Mouse (Mus musculus) stomach, embryonic 14.5 days (tissue): ENCODE results near the gene Dapk2. TPM values are rescaled to one million over a fixed set of nuclear protein-coding genes. Genes with fewer than 3 reads are reported as not detected.

Experiments
- ATAC-seq: fragments of 200-750 bp; cut with Nextera tagmentation; 2 replicates; pipeline ENCODE4 v1.8.0; 2017; ENCODE audit warnings: low read depth, moderate TSS enrichment; ENCODE audit not compliant: insufficient number of reproducible peaks, insufficient read depth, low FRiP score
- H3K27ac ChIP-seq: fragments of 300-500 bp; sonication (generic); 2 replicates; pipeline ENCODE4 v1.5.1; 2014; ENCODE audit warnings: mild to moderate bottlenecking, low read length, moderate library complexity, mixed read lengths
- H3K27me3 ChIP-seq: fragments of 300-500 bp; sonication (generic); 2 replicates; pipeline ENCODE4 v1.6.1; 2014; ENCODE audit warnings: low read length, control low read depth, mixed read lengths; ENCODE audit not compliant: control insufficient read depth, insufficient read depth
- H3K36me3 ChIP-seq: fragments of 300-500 bp; sonication (generic); 2 replicates; pipeline ENCODE4 v1.6.1; 2014; ENCODE audit warnings: mild to moderate bottlenecking, control low read depth, low read length, moderate library complexity, mixed read lengths; ENCODE audit not compliant: control insufficient read depth, insufficient read depth
- H3K4me1 ChIP-seq: fragments of 300-500 bp; sonication (generic); 2 replicates; pipeline ENCODE4 v1.6.1; 2014; ENCODE audit warnings: low read length, control low read depth, mixed read lengths; ENCODE audit not compliant: control insufficient read depth, insufficient read depth
- H3K4me2 ChIP-seq: fragments of 300-500 bp; sonication (generic); replicated peaks from 2 replicates; pipeline ENCODE4 v1.6.1; 2014; ENCODE audit warnings: low read depth, low read length, control low read depth
- H3K4me3 ChIP-seq: fragments of 300-500 bp; sonication (generic); 2 replicates; pipeline ENCODE4 v1.5.1; 2014; ENCODE audit warnings: low read depth, low read length, control low read depth
- H3K9ac ChIP-seq: fragments of 300-500 bp; sonication (generic); replicated peaks from 2 replicates; pipeline ENCODE4 v1.6.1; 2014; ENCODE audit warnings: low read depth, mild to moderate bottlenecking, control low read depth, low read length, moderate library complexity, mixed read lengths
- H3K9me3 ChIP-seq: fragments of 300-500 bp; sonication (generic); 2 replicates; pipeline ENCODE4 v1.6.1; 2016; ENCODE audit warnings: low read depth, low read length, control low read depth; ENCODE audit not compliant: control insufficient read depth
- WGBS: fragments of 180-500 bp; shearing (Covaris S2); extraction: QIAGEN DNeasy Blood & Tissue Kit; methylation state at CpG from one replicate; pipeline ENCODE4 v1.1.7; 2014; 5-methylcytosine and 5-hydroxymethylcytosine counted together
- polyA plus RNA-seq: library from polyadenylated mRNA; unstranded; fragments of >200 nt; fragmentation: Nextera tagmentation; extraction: Ambion mirVana; gene quantifications from 2 replicates; pipeline ENCODE4 v1.2.1, GENCODE M21; 2014

Gene Dapk2
- polyA plus RNA-seq, 1 experiment from 2014 or later = 7.1 TPM

DNA sequence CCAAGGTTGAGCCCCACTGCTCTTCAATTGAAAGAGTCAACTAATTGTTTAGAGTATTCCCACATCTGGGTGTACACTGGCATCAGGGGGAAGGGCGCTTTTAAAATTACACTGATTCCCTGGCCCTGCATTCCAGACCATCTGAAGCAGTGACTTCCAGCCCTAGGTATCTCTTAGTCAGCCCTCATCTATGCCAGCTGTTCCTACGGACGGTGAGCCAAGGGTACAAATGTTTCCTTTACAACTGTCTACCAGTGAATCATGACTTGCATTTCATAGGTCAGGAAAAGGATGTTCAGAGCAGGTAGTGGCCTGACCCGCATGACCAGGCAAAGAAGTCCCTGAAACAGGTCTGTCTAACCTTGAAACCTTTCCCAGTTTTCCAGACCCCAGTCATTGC lies 59.9 kb downstream of the Dapk2 start:
- no peak for ATAC-seq
- no peaks in the 10 kb centered on the region for H3K27me3 ChIP-seq
- no peak overlapping the region for H3K4me3 ChIP-seq
- H3K36me3 ChIP-seq = no peaks in the 10 kb centered on the region
- H3K9ac ChIP-seq = no peak overlapping the region
- peaks cover 9% of the 10 kb centered on the region; the same call in 1 of the 2 replicates for H3K4me1 ChIP-seq
- WGBS = 55% methylated on average over 4 of the region's 4 CpGs
- H3K27ac ChIP-seq = no peak overlapping the region
- H3K4me2 ChIP-seq = no peak overlapping the region
- no peaks in the 10 kb centered on the region for H3K9me3 ChIP-seq

DNA sequence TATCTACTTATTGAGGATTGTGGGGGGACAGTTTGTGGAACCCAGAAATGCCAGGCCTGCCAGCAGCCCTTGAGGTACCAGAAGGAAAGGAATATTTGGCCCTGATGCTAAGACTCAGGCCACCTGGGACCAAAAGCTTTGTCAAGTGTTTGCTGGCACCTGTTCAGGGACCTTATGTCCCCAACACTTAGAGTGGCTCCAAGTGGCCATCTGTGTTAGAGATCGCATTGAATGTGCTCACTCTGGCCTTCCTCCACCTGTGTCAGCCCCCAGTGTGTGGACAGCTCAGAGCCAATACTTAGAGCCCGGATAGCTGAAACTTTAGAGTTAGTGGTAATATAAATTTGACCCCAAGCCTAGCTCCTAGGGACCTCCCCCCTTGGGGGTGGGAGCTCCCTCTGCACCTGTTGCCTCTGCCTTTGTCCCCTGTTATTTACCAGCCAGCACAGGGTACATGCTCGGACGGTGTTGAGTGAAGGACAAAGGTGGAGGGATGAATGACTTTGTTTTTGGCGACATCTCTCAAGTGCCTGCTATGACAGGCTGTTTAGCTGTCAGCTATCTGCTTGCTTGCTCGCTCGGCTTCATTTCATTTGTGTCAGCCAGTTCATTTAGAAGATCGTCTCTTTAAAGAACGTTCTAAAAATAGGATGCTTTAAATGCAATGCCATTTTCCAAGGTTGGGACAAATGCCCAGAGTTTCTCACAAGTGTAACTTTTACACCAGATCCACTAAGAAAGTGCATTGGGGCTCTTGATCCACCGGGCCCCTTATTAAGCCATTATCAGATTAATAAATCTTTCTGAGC lies 61.1 kb downstream of the Dapk2 start:
- H3K27ac ChIP-seq = no peak overlapping the region
- no peak overlapping the region for H3K4me3 ChIP-seq
- 0 out of 2 replicates have a peak, but pooled peaks cover 3% of the 10 kb centered on the region for H3K4me1 ChIP-seq
- 68% methylated on average over 10 of the region's 10 CpGs for WGBS
- ATAC-seq = no peak
- no peak overlapping the region for H3K9ac ChIP-seq
- H3K4me2 ChIP-seq = no peak overlapping the region
- H3K9me3 ChIP-seq = no peaks in the 10 kb centered on the region
- H3K27me3 ChIP-seq = no peaks in the 10 kb centered on the region
- H3K36me3 ChIP-seq = no peaks in the 10 kb centered on the region

DNA sequence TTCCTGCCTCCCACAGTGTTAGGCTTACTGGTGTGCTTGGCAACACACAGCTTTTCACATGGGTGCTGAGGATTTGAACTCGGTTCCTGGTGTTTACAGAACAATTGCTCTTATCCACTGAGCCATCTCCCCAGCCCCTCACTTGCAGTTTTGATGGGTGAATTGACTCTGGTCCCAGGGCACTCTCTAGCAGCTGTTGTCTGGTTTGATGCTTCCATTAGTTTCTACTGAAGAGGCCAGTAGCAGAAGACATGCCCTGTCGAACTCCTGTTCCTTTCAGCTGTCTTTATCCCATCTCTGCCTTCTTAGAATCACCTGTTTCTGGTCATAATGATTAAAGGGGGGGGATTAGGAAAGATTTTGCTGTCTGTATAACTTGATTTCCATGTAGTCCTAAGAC lies 65.8 kb downstream of the Dapk2 start:
- Histone ChIP-seq H3K27ac (no peak overlapping the region), H3K4me1 (no peaks in the 10 kb centered on the region), H3K27me3 (no peaks in the 10 kb centered on the region), H3K36me3 (no peaks in the 10 kb centered on the region), H3K4me3 (no peak overlapping the region), H3K4me2 (no peak overlapping the region), H3K9me3 (no peaks in the 10 kb centered on the region), H3K9ac (no peak overlapping the region)
- 77% methylated on average over 2 of the region's 2 CpGs for WGBS
- ATAC-seq = no peak

DNA sequence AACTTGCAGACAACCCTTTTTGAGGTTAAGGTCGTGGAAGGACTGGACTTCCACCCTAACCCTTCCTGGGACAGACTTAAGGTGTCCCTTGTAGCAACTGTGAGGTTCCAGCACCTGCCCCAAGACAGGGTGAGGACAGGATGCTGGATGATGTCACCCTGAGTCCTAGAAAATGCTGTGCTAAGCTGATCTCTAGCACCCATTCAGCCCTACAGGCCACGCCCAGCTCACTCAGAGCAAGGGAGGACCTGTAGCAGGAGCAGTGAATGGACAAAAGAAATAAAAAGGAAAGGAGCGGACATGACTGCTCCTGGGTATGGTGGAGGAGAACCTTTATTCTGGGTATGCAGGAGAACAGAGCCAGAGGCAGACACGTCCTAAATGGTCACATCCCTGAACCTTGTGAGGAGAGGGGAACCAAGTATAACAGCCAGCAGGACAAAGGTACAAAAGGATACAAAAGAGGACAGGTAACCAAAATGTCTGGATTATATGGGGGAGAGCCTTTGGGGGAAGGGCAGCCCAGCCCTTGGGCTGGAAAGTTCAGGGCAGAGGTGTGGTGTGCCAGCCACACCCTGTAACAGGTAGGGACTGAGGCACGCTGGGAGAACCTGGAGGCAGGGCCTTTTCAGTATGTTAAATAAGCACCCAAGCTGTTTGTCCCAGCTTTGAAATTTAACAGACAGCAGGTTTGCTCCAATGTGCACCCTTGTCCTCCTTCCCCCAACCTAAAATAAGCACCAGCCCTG lies 67.9 kb downstream of the Dapk2 start:
- H3K27ac ChIP-seq = no peak overlapping the region
- H3K4me3 ChIP-seq = no peak overlapping the region
- ATAC-seq = peak; percentile 23; the same call in 1 of the 2 replicates
- no peak overlapping the region for H3K9ac ChIP-seq
- no peaks in the 10 kb centered on the region for H3K27me3 ChIP-seq
- WGBS = 66% methylated on average over 5 of the region's 5 CpGs
- H3K36me3 ChIP-seq = no peaks in the 10 kb centered on the region
- H3K4me1 ChIP-seq = no peaks in the 10 kb centered on the region
- H3K4me2 ChIP-seq = no peak overlapping the region
- no peaks in the 10 kb centered on the region for H3K9me3 ChIP-seq

DNA sequence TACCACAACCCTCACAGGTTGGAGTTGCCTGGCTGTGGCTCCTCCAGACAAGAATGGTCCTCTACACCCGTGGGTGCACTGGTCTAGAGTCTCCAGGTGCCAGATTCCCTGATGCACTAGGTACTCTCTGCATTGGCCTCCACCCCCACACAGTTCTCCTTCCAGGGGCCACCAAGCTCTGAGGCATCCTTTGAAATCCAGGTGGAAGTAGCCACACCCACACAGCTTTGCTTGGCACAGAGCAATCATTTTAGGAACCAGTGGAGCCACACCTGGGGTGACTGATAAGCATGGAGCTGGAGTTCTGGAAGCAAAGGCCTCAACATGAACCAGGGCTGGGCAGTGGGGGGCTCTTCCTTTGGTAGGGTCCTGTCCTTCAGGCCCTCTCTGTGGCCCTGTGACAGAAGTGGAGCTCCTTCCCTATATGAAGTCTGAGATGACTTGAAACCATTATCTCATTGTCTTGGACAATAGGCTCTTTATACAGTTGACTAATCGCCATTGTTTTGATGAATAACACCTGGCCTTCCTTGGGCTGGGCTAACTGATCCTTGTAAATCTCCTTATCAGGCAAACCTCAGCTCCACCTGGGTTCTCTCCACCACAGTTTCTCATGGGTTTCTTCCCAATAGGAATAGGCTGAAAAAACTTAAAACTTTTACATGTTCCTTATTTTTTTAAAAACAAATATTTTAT lies 70.6 kb downstream of the Dapk2 start:
- 65% methylated on average over 2 of the region's 2 CpGs for WGBS
- Histone ChIP-seq H3K27me3 (no peaks in the 10 kb centered on the region), H3K27ac (no peak overlapping the region), H3K9me3 (no peaks in the 10 kb centered on the region), H3K9ac (no peak overlapping the region), H3K4me1 (no peaks in the 10 kb centered on the region), H3K4me2 (no peak overlapping the region), H3K36me3 (no peaks in the 10 kb centered on the region), H3K4me3 (no peak overlapping the region)
- ATAC-seq = no peak

GRCm38 (mm10) chr9:66231820-66232479 lies 73.9 kb downstream of the Dapk2 start:
- H3K4me3 ChIP-seq = no peak overlapping the region
- WGBS = 74% methylated on average over 7 of the region's 7 CpGs
- ATAC-seq = no peak
- no peak overlapping the region for H3K4me2 ChIP-seq
- no peaks in the 10 kb centered on the region for H3K36me3 ChIP-seq
- peaks cover 4% of the 10 kb centered on the region; the same call in 1 of the 2 replicates for H3K9me3 ChIP-seq
- H3K27ac ChIP-seq = no peak overlapping the region
- no peaks in the 10 kb centered on the region for H3K27me3 ChIP-seq
- H3K4me1 ChIP-seq = no peaks in the 10 kb centered on the region
- H3K9ac ChIP-seq = no peak overlapping the region

DNA sequence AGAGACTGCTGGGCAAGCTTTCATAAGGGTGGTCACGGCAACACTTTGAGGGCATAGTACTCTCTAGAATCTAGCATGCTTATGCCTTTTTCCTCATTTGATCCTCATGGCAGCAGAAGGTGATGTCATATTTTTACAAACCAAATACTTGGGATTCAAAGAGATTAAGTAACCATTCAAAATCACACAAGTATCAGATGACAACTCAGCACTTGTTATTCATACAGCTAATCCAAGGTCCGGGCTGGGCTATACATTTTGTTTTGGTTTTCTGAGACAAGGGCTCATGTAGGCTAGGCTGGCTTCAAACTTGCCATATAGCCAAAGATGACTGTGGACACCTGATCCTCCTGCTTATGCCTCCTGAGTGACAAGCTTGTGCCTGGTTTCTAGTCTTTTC lies 78.6 kb downstream of the Dapk2 start:
- Histone ChIP-seq H3K4me1 (no peaks in the 10 kb centered on the region), H3K9ac (no peak overlapping the region), H3K27me3 (no peaks in the 10 kb centered on the region), H3K27ac (no peak overlapping the region), H3K4me3 (no peak overlapping the region), H3K4me2 (no peak overlapping the region), H3K9me3 (peaks cover 4% of the 10 kb centered on the region; the same call in 1 of the 2 replicates), H3K36me3 (no peaks in the 10 kb centered on the region)
- no peak for ATAC-seq
- WGBS = 31% methylated on average over 2 of the region's 2 CpGs

DNA sequence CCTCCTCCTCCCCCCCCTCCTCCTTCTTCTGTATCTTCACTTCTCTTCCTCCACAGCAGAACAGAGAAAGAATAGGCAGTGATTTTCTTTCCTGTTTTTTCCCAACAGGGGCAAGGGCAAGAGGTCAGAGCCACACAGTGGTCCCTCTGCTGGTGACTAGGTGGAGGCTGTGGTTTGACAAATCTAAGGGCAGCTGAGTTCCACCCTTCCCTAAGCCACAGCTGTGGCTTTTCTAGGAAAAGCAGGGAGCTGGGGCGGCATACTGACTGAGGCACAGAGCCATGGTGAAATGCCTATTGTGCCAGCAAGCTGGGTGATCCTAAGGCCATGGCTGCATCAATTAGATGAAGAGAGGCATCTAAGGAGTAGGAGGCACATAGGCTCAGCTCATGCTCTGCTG lies 79.7 kb downstream of the Dapk2 start:
- H3K27me3 ChIP-seq = no peaks in the 10 kb centered on the region
- no peak overlapping the region for H3K4me3 ChIP-seq
- no peak overlapping the region for H3K9ac ChIP-seq
- H3K9me3 ChIP-seq = peaks cover 4% of the 10 kb centered on the region; the same call in 1 of the 2 replicates
- no peak overlapping the region for H3K4me2 ChIP-seq
- no peak overlapping the region for H3K27ac ChIP-seq
- WGBS = 58% methylated on average over 1 of the region's 1 CpGs
- H3K36me3 ChIP-seq = no peaks in the 10 kb centered on the region
- no peak for ATAC-seq
- H3K4me1 ChIP-seq = no peaks in the 10 kb centered on the region
